ENCODE assay signal across 8 mouse cellular contexts in the genomic region with DNA sequence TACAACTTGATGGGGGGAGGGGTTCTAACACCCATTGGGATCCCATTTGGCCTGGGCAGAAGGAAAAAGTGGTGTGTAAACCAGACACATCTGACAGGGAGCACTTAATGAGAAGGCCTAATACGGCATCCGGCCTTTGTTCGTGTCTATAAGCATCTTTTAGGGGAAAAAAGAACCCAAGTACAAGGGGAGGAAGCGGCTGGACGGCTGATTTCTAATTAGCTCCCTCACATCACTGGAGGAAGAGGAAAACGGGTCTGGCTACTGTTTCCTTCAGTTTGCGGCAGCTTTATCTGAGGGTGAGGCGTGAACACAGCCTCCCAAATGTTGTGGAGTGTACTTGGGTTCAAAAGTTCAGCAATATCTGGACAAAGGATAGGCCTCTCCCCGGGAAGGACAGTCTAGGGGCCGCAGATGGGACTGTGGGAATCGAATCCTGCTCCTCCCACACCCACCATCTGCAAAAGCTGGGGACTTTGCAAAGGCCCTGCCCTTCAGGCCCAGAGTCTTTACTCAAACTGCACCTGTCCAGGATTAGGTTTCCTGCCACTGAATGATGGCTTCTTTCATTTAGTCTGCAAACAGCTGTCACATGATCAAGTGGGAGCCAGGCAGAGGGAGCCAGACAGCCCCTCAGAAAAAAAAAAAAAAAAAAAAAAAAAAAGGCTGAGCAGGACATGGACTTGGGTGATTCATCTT.
DNase-seq lines count a peak whose midpoint lies in the region; ATAC-seq and TF ChIP-seq lines count a peak whose summit lies in the region.

No protein-coding gene starts in this region.

- in situ Hi-C loops in Patski (cut with MboI; ENCODE audit: low pct_unique_long_range_greater_than_20kb), result no loop called here

- DNase-seq in Patski (ENCODE audit: low read depth, low spot score), result no peak
- DNase-seq in embryonic facial prominence, embryonic 10.5 days (ENCODE audit: low spot score), result peak; percentile 75
- peak; percentile 14 to 42 for DNase-seq in kidney, postnatal 36 days
- DNase-seq in spleen, postnatal 36 days (ENCODE audit: low spot score in 2 of 2), result no peak

- no peak for TF ChIP-seq CTCF in Patski (IDR thresholded peaks at IDR 0.05)

- no peaks in the 10 kb centered on the region for H3K9me3 ChIP-seq in embryonic facial prominence, embryonic 10.5 days
- H3K9me3 ChIP-seq in heart, embryonic 15.5 days (replicated peaks), result no peaks in the 10 kb centered on the region
- no peaks in the 10 kb centered on the region for H3K9me3 ChIP-seq in midbrain, embryonic 15.5 days

- 26% methylated on average over 11 of the region's 11 CpGs for WGBS in embryonic facial prominence, embryonic 10.5 days
- 11% methylated on average over 11 of the region's 11 CpGs for WGBS in heart, embryonic 15.5 days
- 9% methylated on average over 11 of the region's 11 CpGs for WGBS in midbrain, embryonic 15.5 days

- H3K27ac ChIP-seq in embryonic facial prominence, embryonic 10.5 days (replicated peaks), result peak overlapping the region; percentile 77
- peak overlapping the region; percentile 67 for H3K27ac ChIP-seq in heart, embryonic 15.5 days
- peak overlapping the region; percentile 77 for H3K27ac ChIP-seq in midbrain, embryonic 15.5 days

- H3K36me3 ChIP-seq in embryonic facial prominence, embryonic 10.5 days (replicated peaks), result no peaks in the 10 kb centered on the region
- no peaks in the 10 kb centered on the region for H3K36me3 ChIP-seq in heart, embryonic 15.5 days
- H3K36me3 ChIP-seq in midbrain, embryonic 15.5 days (replicated peaks), result no peaks in the 10 kb centered on the region

- H3K4me3 ChIP-seq in embryonic facial prominence, embryonic 10.5 days, result peak overlapping the region; percentile 11; the same call in 1 of the 2 replicates
- H3K4me3 ChIP-seq in heart, embryonic 15.5 days, result no peak overlapping the region
- H3K4me3 ChIP-seq in midbrain, embryonic 15.5 days, result no peak overlapping the region

- H3K27me3 ChIP-seq in Patski, result no peaks in the 10 kb centered on the region
- no peaks in the 10 kb centered on the region for H3K27me3 ChIP-seq in embryonic facial prominence, embryonic 10.5 days (replicated peaks; ENCODE audit: low read depth, poor library complexity, severe bottlenecking)
- H3K27me3 ChIP-seq in heart, embryonic 15.5 days, result no peaks in the 10 kb centered on the region
- H3K27me3 ChIP-seq in midbrain, embryonic 15.5 days (replicated peaks), result no peaks in the 10 kb centered on the region

- POLR2A ChIA-PET in Patski (lab: Charles Lee), result interaction anchor here (1.1 to 1.2 kb wide), 2 partner anchors 16 to 19 kb away, joined by 3 read pairs; no protein-coding TSS in a partner anchor

- peaks cover 59% of the 10 kb centered on the region for H3K4me1 ChIP-seq in embryonic facial prominence, embryonic 10.5 days
- H3K4me1 ChIP-seq in heart, embryonic 15.5 days (replicated peaks), result peaks cover 48% of the 10 kb centered on the region
- H3K4me1 ChIP-seq in midbrain, embryonic 15.5 days, result peaks cover 49% of the 10 kb centered on the region

- H3K9ac ChIP-seq in heart, embryonic 15.5 days, result no peak overlapping the region
- H3K9ac ChIP-seq in midbrain, embryonic 15.5 days, result no peak overlapping the region

- ATAC-seq in Patski, result peak; percentile 31
- peak; percentile 82 for ATAC-seq in heart, embryonic 15.5 days (replicated peaks; ENCODE audit: insufficient number of reproducible peaks, insufficient read depth, low FRiP score, low read depth)
- ATAC-seq in midbrain, embryonic 15.5 days (replicated peaks), result peak; percentile 12; the same call in 1 of the 2 replicates
- ATAC-seq in granulocyte monocyte progenitor cell, adult 5-6 weeks (replicated peaks; ENCODE audit: poor library complexity, severe bottlenecking), result no peak
- no peak for ATAC-seq in CD4-positive, CD25-positive, alpha-beta regulatory T cell, adult 4 months

- CTCF ChIA-PET in Patski (lab: Charles Lee), result no interaction called here

- peak overlapping the region; percentile 38; the same call in 1 of the 2 replicates for H3K4me2 ChIP-seq in heart, embryonic 15.5 days
- 0 out of 2 replicates have a peak overlapping the region, but pooled peaks have one; percentile 7 for H3K4me2 ChIP-seq in midbrain, embryonic 15.5 days

Comparison
In these comparisons a context has a peak if more than half of its experiments do, and no peak if none do; other contexts are left out.
1. ATAC-seq: peak in Patski (single experiment), heart, embryonic 15.5 days (single experiment) and midbrain, embryonic 15.5 days (single experiment); none in granulocyte monocyte progenitor cell, adult 5-6 weeks (single experiment) and CD4-positive, CD25-positive, alpha-beta regulatory T cell, adult 4 months (single experiment).
2. DNase-seq: peak in embryonic facial prominence, embryonic 10.5 days (single experiment) and kidney, postnatal 36 days (2 of 2); none in Patski (single experiment) and spleen, postnatal 36 days (0 of 2).
3. Peak in every context shown above with its lines, with median percentiles within 50 percentile points of each other: H3K27ac ChIP-seq.